Mouse (Mus musculus): ENCODE results near the gene Gdpd3.
A peak's percentile ranks its signal among the peaks of the same experiment; 100 is the strongest.

Gene Gdpd3

GRCm38 (mm10) chr7:126808703-126809455, 42.7 kb downstream of the Gdpd3 start:
- DNase-seq: peak; percentile 94

GRCm38 (mm10) chr7:126809723-126810369, 43.7 kb downstream of the Gdpd3 start:
- DNase-seq: no peak

- no peak for DNase-seq
Observed at GRCm38 (mm10) chr7:126815726-126816222, 49.6 kb downstream of the Gdpd3 start.

DNA sequence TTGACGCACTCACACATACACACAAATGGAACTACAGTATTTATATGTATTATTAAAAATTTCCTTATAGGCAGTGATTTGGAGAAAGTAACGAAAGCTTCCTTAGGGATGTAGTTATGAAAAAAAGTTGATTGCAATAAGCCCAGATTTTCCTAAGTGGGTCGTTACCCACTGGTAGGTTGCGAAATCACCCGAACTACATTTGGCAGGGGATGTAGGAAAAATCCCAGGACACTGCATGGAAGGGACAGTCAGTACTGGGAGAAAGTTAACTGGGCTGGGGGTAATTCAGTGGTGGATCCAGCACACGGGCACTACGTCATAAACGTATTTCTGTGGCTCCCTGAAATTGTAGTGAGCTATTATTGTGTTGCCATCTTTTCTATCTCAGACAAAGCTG, 50.4 kb downstream of the Gdpd3 start:
- DNase-seq: no peak

DNA sequence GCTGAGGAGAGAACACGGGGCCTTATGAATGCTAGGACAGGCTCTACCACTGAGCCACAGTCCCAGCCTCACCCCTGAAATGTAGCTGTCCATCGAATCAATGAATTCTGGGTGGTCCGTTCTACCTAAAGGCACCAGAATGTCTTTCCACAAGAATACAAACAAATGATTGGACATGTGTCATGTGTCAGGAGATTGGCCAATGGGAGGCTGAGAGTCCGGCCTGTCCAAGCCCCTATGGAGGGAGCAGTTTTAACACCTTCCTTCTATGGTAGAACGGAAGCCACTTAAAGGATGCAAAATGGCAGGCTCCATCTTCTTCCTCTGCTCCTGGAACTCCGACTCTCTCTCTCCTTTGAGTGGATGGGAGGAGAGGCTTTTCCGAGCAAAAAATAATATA, 51.5 kb downstream of the Gdpd3 start:
- DNase-seq: no peak

DNA sequence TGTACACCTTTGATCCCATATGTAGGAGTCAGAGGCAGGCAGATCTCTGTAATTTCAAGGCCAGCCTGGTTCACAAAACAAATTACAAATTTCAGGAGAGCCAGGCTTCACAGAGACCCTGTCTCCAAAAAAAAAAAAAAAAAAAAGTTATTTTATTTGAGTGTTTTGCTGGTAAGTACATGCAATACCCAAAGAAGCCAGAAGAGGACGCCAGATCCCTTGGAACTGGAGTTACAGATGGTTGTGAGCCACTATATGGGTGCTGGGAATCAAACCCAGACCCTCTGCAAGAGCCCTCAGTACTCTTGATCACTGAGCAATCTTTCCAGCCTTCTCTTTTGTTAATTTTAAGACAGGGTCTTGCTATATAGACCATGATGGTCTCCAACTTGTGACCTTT, 52.7 kb downstream of the Gdpd3 start:
- DNase-seq: no peak

DNA sequence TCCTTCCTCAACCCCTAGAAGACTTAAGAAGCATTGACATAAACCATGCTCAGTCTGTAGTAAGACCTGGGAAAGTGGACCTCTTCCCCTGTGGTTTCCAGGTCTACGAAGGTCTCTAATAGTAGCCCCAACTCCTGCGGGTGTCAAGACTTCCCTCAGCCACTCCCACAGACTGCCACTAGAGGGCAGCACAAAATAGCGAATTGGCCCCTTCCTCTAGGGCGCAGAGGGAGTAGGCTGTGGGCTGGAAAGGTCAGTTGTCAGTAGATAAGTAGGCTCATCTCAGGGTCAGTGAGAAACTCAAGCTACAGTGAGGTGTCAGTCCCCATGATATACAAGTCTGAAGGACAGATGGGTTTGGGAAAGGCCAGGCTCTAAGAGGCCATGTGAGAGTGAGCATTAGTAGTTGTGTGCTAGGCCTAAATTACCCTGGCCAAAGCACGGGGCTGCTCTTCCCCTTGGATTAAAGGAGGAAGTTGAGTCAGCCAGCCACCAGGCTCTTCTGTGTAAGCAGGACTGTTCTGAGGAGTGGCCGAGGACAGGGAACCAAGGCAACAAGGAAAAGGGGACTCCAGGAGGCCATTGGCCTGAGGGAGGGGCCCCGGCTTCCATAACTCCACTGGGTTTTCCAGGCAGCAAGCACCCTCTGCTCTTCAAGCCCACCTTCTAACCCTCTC, 55.8 kb downstream of the Gdpd3 start:
- peak; percentile 82 for DNase-seq

GRCm38 (mm10) chr7:126822741-126823140, 56.6 kb downstream of the Gdpd3 start:
- no peak for DNase-seq

DNA sequence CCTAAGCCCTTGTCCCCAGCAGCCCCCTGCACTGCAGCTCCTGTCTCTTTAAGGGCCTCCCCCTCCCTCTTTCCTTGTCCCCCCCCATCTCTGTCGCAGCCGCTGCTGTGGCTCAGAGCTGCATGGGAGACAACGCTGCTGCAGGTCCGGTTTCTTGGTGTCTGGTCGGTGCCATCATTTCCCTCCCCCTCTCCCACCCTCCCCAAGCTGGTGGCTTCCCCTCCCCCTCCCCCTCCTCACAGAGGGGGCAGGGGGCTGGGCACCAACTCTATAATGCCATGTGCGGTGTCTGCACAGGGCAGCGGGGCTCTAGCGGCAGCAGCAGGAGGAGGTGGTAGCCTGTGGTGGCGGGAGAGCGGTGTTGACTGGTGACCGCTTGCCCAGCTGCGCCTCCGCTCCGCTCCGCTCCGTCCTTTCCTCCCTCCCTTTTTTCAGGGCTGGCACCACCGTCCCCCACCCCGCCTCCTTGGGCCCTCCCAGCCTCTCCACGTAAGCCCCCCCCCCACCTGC, 57.1 kb downstream of the Gdpd3 start:
- DNase-seq: no peak

DNA sequence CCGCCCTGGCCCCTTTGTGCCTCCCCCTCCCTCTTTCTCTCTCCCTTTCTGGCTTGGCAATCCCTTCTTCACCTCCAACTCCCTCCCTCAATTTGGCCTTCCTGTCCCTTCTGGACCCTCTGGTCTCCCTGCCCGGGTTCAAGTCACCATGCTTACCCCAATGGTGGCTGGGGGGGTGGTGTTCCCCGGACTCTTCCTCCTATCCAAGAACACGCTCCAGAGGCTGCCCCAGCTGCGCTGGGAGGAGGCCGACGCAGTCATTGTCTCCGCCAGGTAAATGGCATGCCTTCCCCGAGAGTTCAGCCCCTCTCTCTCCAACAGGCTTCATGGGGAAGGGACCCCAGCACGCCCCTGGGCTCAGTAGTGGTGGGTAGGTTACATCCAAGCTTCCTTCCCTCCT, 57.8 kb downstream of the Gdpd3 start:
- DNase-seq: no peak

All from kidney, postnatal 14 days (tissue).